Comparison of ENCODE assay signal across 30 mouse cellular contexts in the genomic region with DNA sequence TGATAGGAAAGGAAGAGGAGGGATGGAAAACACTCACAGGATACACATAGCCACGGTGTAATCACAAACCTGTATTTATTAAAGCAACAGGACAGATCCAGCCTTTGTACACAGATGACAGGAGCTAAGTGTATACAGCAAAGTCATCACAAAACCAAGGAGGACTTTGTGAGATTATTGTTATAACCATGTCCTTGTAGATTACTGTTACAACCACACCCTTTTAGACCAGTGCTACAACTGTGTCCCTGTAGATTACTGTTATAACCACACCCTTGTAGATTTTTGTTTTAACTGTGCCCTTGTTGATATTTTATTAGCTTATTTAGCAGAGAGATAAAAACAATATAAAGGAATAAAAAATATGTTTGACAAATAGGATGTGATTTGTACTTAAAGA. TPM values are rescaled to one million over a fixed set of nuclear protein-coding genes. Genes with fewer than 3 reads are reported as not detected.
"Had no signal": no experiment of that assay in that cellular context is flagged by ENCODE, and none has a peak within 500 bp of the region (broad histone marks: within the 10 kb centered on the region; RNA-seq: fewer than 3 reads in every experiment).

No protein-coding gene starts in this region.

- H3K4me1 ChIP-seq: hindbrain, embryonic 10.5 days; hindbrain, embryonic 13.5 days; hindbrain, embryonic 15.5 days; kidney, embryonic 15.5 days; limb, embryonic 13.5 days had no signal

- H3K9ac ChIP-seq: forebrain, postnatal 0 days; hindbrain, embryonic 13.5 days; hindbrain, embryonic 15.5 days; kidney, embryonic 15.5 days; limb, embryonic 13.5 days had no signal

- H3K27me3 ChIP-seq: hindbrain, embryonic 13.5 days; hindbrain, embryonic 15.5 days; kidney, embryonic 15.5 days; limb, embryonic 13.5 days had no signal

- H3K36me3 ChIP-seq: hindbrain, embryonic 10.5 days; hindbrain, embryonic 13.5 days; hindbrain, embryonic 15.5 days; kidney, embryonic 15.5 days; limb, embryonic 13.5 days had no signal

- DNase-seq: forebrain, postnatal 0 days; gastrocnemius, postnatal 14 days; gastrocnemius, postnatal 36 days; heart, adult 11 months; heart, adult 2 months; heart, postnatal 10 days; heart, postnatal 4 days; kidney, adult 11 months; kidney, adult 2 months; kidney, adult 9 months; kidney, postnatal 14 days; kidney, postnatal 36 days; layer of hippocampus, adult 9-11 months; layer of hippocampus, postnatal 36 days; left cerebral cortex, postnatal 4 days had no signal

- H3K4me2 ChIP-seq: heart, embryonic 11.5 days; hindbrain, embryonic 13.5 days; hindbrain, embryonic 15.5 days; kidney, embryonic 15.5 days; limb, embryonic 13.5 days had no signal

- ATAC-seq: forebrain, postnatal 0 days; hindbrain, postnatal 0 days; intestine, embryonic 16.5 days had no signal

- H3K27ac ChIP-seq: heart, adult 2 months; hindbrain, embryonic 10.5 days; hindbrain, embryonic 13.5 days; hindbrain, embryonic 15.5 days; hindbrain, postnatal 0 days; kidney, embryonic 15.5 days; kidney, postnatal 0 days; limb, embryonic 13.5 days had no signal

- H3K4me3 ChIP-seq: heart, adult 2 months; hindbrain, embryonic 10.5 days; hindbrain, embryonic 13.5 days; hindbrain, embryonic 15.5 days; kidney, embryonic 15.5 days; limb, embryonic 13.5 days had no signal

- H3K9me3 ChIP-seq: hindbrain, embryonic 10.5 days; hindbrain, embryonic 13.5 days; hindbrain, embryonic 15.5 days; kidney, embryonic 15.5 days had no signal

RNA-seq across cellular contexts. Expression of a gene that starts 58.8 kb away (rescaled TPM):
- total RNA-seq: gastrocnemius, adult 18-20 months; gastrocnemius, adult 8-10 months; gastrocnemius, postnatal 14 days; gastrocnemius, postnatal 36 days; heart, adult 2 months; heart, postnatal 10 days; heart, postnatal 25 days; heart, postnatal 4 days had no signal
- polyA plus RNA-seq: gonadal fat pad, adult 2 months; heart, adult 2 months; kidney, adult 2 months; large intestine, adult 2 months; limb, embryonic 11.5 days; limb, embryonic 13.5 days had no signal
